Mouse (Mus musculus) heart, embryonic 11.5 days (tissue): ENCODE results near the gene Zswim5. TPM values are rescaled to one million over a fixed set of nuclear protein-coding genes. Genes with fewer than 3 reads are reported as not detected.

ENCODE experiments used
- ATAC-seq: fragments of 200-750 bp; cut with Nextera tagmentation; replicated peaks from 2 replicates; pipeline ENCODE4 v1.8.0; 2017; ENCODE audit warnings: moderate library complexity; ENCODE audit not compliant: insufficient number of reproducible peaks, low FRiP score, low TSS enrichment
- H3K27ac ChIP-seq: fragments of 300-500 bp; sonication (generic); 2 replicates; pipeline ENCODE4 v1.5.1; 2014; ENCODE audit warnings: mild to moderate bottlenecking, low read depth, low read length
- H3K27me3 ChIP-seq: fragments of 300-500 bp; sonication (generic); 2 replicates; pipeline ENCODE4 v1.6.1; 2014; ENCODE audit warnings: mild to moderate bottlenecking, low read length, mixed read lengths; ENCODE audit not compliant: control insufficient read depth, insufficient read depth
- H3K36me3 ChIP-seq: fragments of 300-500 bp; sonication (generic); 2 replicates; pipeline ENCODE4 v1.6.1; 2014; ENCODE audit warnings: mild to moderate bottlenecking, low read length, moderate library complexity, mixed read lengths; ENCODE audit not compliant: control insufficient read depth, insufficient read depth
- H3K4me1 ChIP-seq: fragments of 300-500 bp; sonication (generic); 2 replicates; pipeline ENCODE4 v1.6.1; 2014; ENCODE audit warnings: low read length; ENCODE audit not compliant: control insufficient read depth, insufficient read depth
- H3K4me2 ChIP-seq: fragments of 300-500 bp; sonication (generic); 2 replicates; pipeline ENCODE4 v1.6.1; 2014; ENCODE audit warnings: mild to moderate bottlenecking, moderate library complexity
- H3K4me3 ChIP-seq: fragments of 300-500 bp; sonication (generic); 2 replicates; pipeline ENCODE4 v1.5.1; 2014; ENCODE audit warnings: low read depth, low read length
- H3K9ac ChIP-seq: fragments of 300-500 bp; sonication (generic); 2 replicates; pipeline ENCODE4 v1.6.1; 2014; ENCODE audit warnings: mild to moderate bottlenecking, low read depth, low read length, moderate library complexity
- H3K9me3 ChIP-seq: fragments of 300-500 bp; sonication (generic); replicated peaks from 2 replicates; pipeline ENCODE4 v1.6.1; 2016; ENCODE audit warnings: low read length; ENCODE audit not compliant: control insufficient read depth
- WGBS: fragments of 180-500 bp; shearing (Covaris S2); extraction: QIAGEN DNeasy Blood & Tissue Kit; methylation state at CpG from one replicate; pipeline ENCODE4 v1.1.7; 2014; ENCODE audit not compliant: insufficient replicate concordance; 5-methylcytosine and 5-hydroxymethylcytosine counted together
- polyA plus RNA-seq: library from polyadenylated mRNA; unstranded; fragments of >200 nt; fragmentation: Nextera tagmentation; extraction: Ambion mirVana; gene quantifications from 2 replicates; pipeline ENCODE4 v1.2.1, GENCODE M21; 2014

Gene Zswim5
- polyA plus RNA-seq, 1 experiment from 2014 or later = 1.2 TPM

DNA sequence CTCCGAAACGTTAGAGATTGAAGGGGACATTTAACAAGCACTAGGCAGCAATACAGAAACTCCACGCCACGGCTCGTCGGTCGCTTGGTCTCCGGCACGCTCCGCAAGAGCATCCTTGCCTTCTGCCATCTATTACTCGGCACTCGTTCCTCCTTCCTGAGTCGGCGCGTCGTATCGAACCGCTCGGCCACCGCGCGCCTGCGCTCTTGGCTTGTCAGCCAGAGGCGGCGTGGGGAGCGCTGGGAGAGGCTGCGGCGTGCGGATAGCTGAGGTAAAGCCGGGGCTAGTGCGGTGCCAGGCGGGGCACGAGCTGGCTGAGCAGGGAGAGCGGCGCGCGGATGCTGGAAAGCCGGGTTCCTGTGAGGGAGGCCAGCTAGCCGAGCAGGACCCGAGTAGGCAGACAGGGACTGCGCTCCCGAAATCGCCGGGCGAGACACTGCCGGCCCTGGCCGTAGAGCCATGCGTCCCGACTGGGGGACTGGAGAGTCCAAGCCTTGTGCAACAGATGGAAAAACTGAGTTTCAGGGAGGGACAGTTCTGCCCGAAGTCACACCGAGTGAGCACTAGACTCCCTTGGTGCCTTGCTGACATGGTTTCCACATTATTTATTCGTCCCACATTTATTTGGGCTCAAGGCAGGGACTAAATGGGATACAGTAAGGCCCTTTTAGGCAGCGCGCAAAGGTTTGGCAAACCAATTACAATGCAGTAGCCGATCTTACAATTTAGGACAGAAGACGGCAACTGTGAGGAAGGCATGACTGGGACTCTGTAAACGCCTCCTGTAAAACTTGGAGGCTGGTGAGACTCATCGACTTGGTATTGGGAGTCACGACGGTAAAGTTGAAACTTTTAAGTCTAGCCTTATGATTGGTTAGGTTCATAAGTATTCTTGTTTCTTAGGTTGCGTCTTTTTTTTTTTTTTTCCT is 142.3 kb downstream of the Zswim5 start, which contains the start of gene Eif2b3:
Eif2b3 (plus strand) TSS at position 197 of the 929 bp plus-strand sequence.
- Histone ChIP-seq H3K4me2 (peak within 1 kb of the TSS; percentile 78), H3K9ac (peak within 1 kb of the TSS; percentile 91), H3K4me3 (peak within 1 kb of the TSS; percentile 90), H3K4me1 (peaks cover 6% of the 10 kb centered on the region; the same call in 1 of the 2 replicates), H3K9me3 (no peaks in the 10 kb centered on the region), H3K27ac (0 out of 2 replicates have a peak within 1 kb of the TSS, but pooled peaks have one; percentile 35), H3K36me3 (peaks cover 8% of the 10 kb centered on the region; the same call in 1 of the 2 replicates), H3K27me3 (no peaks in the 10 kb centered on the region)
- WGBS = under 1% methylated on average over 61 of the region's 61 CpGs
- ATAC-seq = peak; percentile 91

DNA sequence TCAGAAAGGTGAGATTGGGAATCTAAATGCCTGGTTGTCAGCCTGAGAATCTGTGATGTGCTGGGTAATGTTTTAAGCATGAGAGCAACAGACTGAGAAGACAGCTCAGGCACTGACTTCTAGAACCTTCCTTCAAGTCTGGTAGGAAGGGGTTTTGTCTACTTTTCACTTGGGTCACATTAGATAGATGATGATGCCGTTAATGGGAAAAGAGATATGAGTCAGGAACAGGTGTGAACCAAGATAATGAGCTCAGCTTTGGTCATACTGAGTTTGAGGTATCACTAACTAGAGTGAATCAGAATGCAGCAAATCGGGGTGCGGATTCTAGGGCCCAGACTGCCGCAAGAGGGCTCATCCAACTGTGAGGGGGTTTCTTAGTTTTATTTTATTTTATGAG is 146.3 kb downstream of the Zswim5 start:
- Histone ChIP-seq H3K27ac (no peak overlapping the region), H3K36me3 (peaks cover 13% of the 10 kb centered on the region), H3K4me3 (no peak overlapping the region), H3K4me1 (peaks cover 6% of the 10 kb centered on the region; the same call in 1 of the 2 replicates), H3K27me3 (no peaks in the 10 kb centered on the region), H3K9ac (no peak overlapping the region), H3K4me2 (no peak overlapping the region), H3K9me3 (no peaks in the 10 kb centered on the region)
- no peak for ATAC-seq
- 95% methylated on average over 4 of the region's 4 CpGs for WGBS

- no peaks in the 10 kb centered on the region for H3K4me1 ChIP-seq
- no peak overlapping the region for H3K4me3 ChIP-seq
- no peak overlapping the region for H3K27ac ChIP-seq
- no peak overlapping the region for H3K4me2 ChIP-seq
- 88% methylated on average over 1 of the region's 1 CpGs for WGBS
- no peak for ATAC-seq
- H3K9me3 ChIP-seq = no peaks in the 10 kb centered on the region
- no peaks in the 10 kb centered on the region for H3K27me3 ChIP-seq
- H3K9ac ChIP-seq = no peak overlapping the region
- peaks cover 8% of the 10 kb centered on the region for H3K36me3 ChIP-seq
Observed at GRCm38 (mm10) chr4:117031105-117031504, 153.9 kb downstream of the Zswim5 start.

Other genes starting within 250 kb of the Zswim5 start
- gene Nasp, start 249.4 kb upstream of the Zswim5 start, polyA plus RNA-seq = 135 TPM in 2 replicates
- gene Akr1a1, start 225.7 kb upstream of the Zswim5 start, polyA plus RNA-seq = 645 and 676 TPM in 2 replicates
- 1,014 and 1,024 TPM in 2 replicates for gene Prdx1, start 191.8 kb upstream of the Zswim5 start, polyA plus RNA-seq
- 25.5 and 29.1 TPM in 2 replicates for gene Mmachc, start 169.0 kb upstream of the Zswim5 start, polyA plus RNA-seq
- gene Ccdc163, start 168.9 kb upstream of the Zswim5 start, polyA plus RNA-seq = 16.3 and 21.0 TPM in 2 replicates
- 3.2 and 4.6 TPM in 2 replicates for gene Tesk2, start 156.4 kb upstream of the Zswim5 start, polyA plus RNA-seq
- gene Toe1, start 69.7 kb upstream of the Zswim5 start, polyA plus RNA-seq = 21.5 and 25.1 TPM in 2 replicates
- 10.9 and 12.0 TPM in 2 replicates for gene Mutyh, start 69.7 kb upstream of the Zswim5 start, polyA plus RNA-seq
- gene Hpdl, start 55.7 kb upstream of the Zswim5 start, polyA plus RNA-seq = 0.84 and 1.1 TPM in 2 replicates
- gene Urod, start 117.0 kb downstream of the Zswim5 start, polyA plus RNA-seq = 123 and 140 TPM in 2 replicates
- gene Hectd3, start 117.9 kb downstream of the Zswim5 start, polyA plus RNA-seq = 4.3 and 6.4 TPM in 2 replicates
- 34.1 and 36.9 TPM in 2 replicates for gene Eif2b3, start 142.0 kb downstream of the Zswim5 start, polyA plus RNA-seq
- gene Ptch2, start 218.7 kb downstream of the Zswim5 start, polyA plus RNA-seq = 2.2 and 2.4 TPM in 2 replicates
- gene Btbd19, start 248.3 kb downstream of the Zswim5 start, polyA plus RNA-seq = 2.2 and 4.0 TPM in 2 replicates
- gene Tctex1d4, start 249.4 kb downstream of the Zswim5 start, polyA plus RNA-seq = not detected in 2 replicates